Mouse (Mus musculus): Measurements from ENCODE around the gene Iqub.

The Iqub gene

GRCm38 (mm10) chr6:24470135-24470534, 44.7 kb downstream of the Iqub start:
- no peak for DNase-seq

GRCm38 (mm10) chr6:24456097-24456496, 58.8 kb downstream of the Iqub start:
- DNase-seq, result peak; percentile 73

GRCm38 (mm10) chr6:24451026-24451821, 63.6 kb downstream of the Iqub start:
- no peak for DNase-seq

- DNase-seq, result no peak
These were observed 64.6 kb downstream of the Iqub start for GRCm38 (mm10) chr6:24450241-24450640.

- DNase-seq, result no peak
These were observed 98.8 kb downstream of the Iqub start for GRCm38 (mm10) chr6:24416056-24416455.

GRCm38 (mm10) chr6:24415500-24415899, 99.4 kb downstream of the Iqub start:
- DNase-seq, result no peak

GRCm38 (mm10) chr6:24408573-24409427, 106.1 kb downstream of the Iqub start:
- peak; percentile 22 for DNase-seq

- no peak for DNase-seq
These were observed 107.1 kb downstream of the Iqub start for GRCm38 (mm10) chr6:24407743-24408142.

- no peak for DNase-seq
These were observed 117.6 kb downstream of the Iqub start for GRCm38 (mm10) chr6:24397237-24397647.

All from right cerebral cortex, postnatal 14 days (tissue).